Mouse (Mus musculus) liver, postnatal 0 days (tissue): ENCODE data around the gene Fam131c. TPM values are rescaled to one million over a fixed set of nuclear protein-coding genes. Genes with fewer than 3 reads are reported as not detected.
A peak's percentile ranks its signal among the peaks of the same experiment; 100 is the strongest.

ENCODE experiments used
- ATAC-seq: fragments of 200-750 bp; cut with Nextera tagmentation; 2 replicates; pipeline ENCODE4 v1.8.0; 2017; ENCODE audit warnings: mild to moderate bottlenecking, moderate library complexity
- DNase-seq: peaks from one replicate; pipeline ENCODE4 v3.0.0-alpha.2; 2016
- H3K27ac ChIP-seq: fragments of 300-500 bp; sonication (generic); 2 replicates; pipeline ENCODE4 v1.5.1; 2014; ENCODE audit warnings: antibody characterized with exemption, moderate library complexity, mild to moderate bottlenecking, low read depth
- H3K27me3 ChIP-seq: fragments of 300-500 bp; sonication (generic); 2 replicates; pipeline ENCODE4 v1.6.1; 2014; ENCODE audit warnings: low read length, control low read depth, mixed read lengths; ENCODE audit not compliant: insufficient read depth
- H3K36me3 ChIP-seq: fragments of 300-500 bp; sonication (generic); replicated peaks from 2 replicates; pipeline ENCODE4 v1.6.1; 2014; ENCODE audit warnings: mild to moderate bottlenecking, control low read depth, low read length, moderate library complexity, mixed read lengths; ENCODE audit not compliant: insufficient read depth
- H3K4me1 ChIP-seq: fragments of 300-500 bp; sonication (generic); 2 replicates; pipeline ENCODE4 v1.6.1; 2014; ENCODE audit warnings: antibody characterized with exemption, mild to moderate bottlenecking, control low read depth; ENCODE audit not compliant: insufficient read depth
- H3K4me2 ChIP-seq: fragments of 300-500 bp; sonication (generic); 2 replicates; pipeline ENCODE4 v1.6.1; 2014; ENCODE audit warnings: low read depth, mild to moderate bottlenecking, low read length, moderate library complexity, mixed read lengths
- H3K4me3 ChIP-seq: fragments of 300-500 bp; sonication (generic); 2 replicates; pipeline ENCODE4 v1.5.1; 2014; ENCODE audit warnings: low read depth, low read length
- H3K9ac ChIP-seq: fragments of 300-500 bp; sonication (generic); replicated peaks from 2 replicates; pipeline ENCODE4 v1.6.1; 2014; ENCODE audit warnings: mild to moderate bottlenecking, moderate library complexity
- H3K9me3 ChIP-seq: fragments of 300-500 bp; sonication (generic); 2 replicates; pipeline ENCODE4 v1.6.1; 2016; ENCODE audit warnings: mild to moderate bottlenecking, control low read depth, low read length, mixed read lengths
- CTCF ChIP-seq: sonication (generic); IDR thresholded peaks from 2 replicates; pipeline ENCODE4 v1.5.1; 2016; ENCODE audit warnings: antibody characterized with exemption, low read depth
- EP300 ChIP-seq: IDR thresholded peaks from 2 replicates; pipeline ENCODE4 v1.6.1; 2016; ENCODE audit warnings: antibody characterized with exemption, low read depth, mild to moderate bottlenecking
- WGBS: fragments of 180-500 bp; shearing (Covaris S2); extraction: QIAGEN DNeasy Blood & Tissue Kit; methylation state at CpG from one replicate; pipeline ENCODE4 v1.1.7; 2014; ENCODE audit not compliant: insufficient replicate concordance; 5-methylcytosine and 5-hydroxymethylcytosine counted together
- polyA plus RNA-seq: library from polyadenylated mRNA; unstranded; fragments of >200 nt; fragmentation: Nextera tagmentation; extraction: Ambion mirVana; gene quantifications from 2 replicates; pipeline ENCODE4 v1.2.1, GENCODE M21; 2015

The Fam131c gene
- polyA plus RNA-seq, 1 experiment from 2014 or later = 0.53 TPM

DNA sequence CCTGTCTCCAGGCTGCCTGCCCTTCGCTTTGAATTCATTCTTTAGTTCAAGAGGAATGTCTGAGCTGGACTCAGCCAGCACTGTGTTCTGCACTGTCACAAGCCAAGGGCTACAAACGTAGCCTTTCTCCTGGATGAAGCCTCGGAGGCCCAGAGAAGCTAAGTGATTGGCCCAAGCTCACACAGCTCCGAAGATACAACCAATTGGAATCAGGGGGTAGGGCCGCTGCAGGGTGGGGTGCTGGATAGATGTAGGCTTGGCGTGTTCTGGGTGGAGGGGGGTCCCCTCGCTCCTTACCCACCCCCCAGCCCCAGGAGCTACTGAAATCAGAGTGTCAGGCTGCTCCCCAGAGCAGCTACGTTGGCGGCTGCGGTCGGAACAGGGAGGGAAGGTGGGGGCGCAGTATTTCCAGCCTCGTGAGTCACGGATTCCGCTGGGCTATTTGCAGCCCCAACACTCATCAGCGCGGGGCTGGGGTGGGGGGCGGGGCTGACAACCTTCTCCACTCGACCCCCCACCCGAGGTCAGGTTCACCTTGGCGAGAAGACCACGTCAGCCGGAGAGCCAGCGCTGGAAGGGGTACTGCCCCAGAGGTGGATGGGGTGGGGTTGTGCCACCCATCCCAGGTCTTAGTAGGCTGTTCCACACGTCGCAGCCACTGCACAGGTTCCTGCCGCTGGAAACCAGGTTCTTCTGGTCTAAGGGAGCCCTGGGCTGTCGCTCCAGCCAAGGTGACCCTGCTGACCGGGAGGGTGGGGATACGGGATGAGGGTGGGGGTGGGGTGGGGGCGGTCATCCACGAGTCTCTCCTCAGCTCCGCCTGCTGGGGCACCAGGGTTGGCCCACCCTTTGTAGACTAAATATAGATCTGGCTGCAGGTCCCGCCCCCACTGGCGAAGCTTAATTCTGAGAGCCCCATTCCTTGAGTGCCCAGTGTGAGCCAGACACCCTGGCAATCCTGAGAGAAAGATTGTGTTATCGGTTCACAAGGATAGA lies 57.8 kb downstream of the Fam131c start:
- Histone ChIP-seq H3K36me3 (no peaks in the 10 kb centered on the region), H3K9ac (0 out of 2 replicates have a peak overlapping the region, but pooled peaks have one; percentile 16), H3K4me1 (peaks cover 5% of the 10 kb centered on the region), H3K27me3 (peaks cover 19% of the 10 kb centered on the region; the same call in 1 of the 2 replicates), H3K4me2 (peak overlapping the region; percentile 53), H3K9me3 (no peaks in the 10 kb centered on the region), H3K4me3 (peak overlapping the region; percentile 11; the same call in 1 of the 2 replicates), H3K27ac (no peak overlapping the region)
- DNase-seq (no peak), ATAC-seq (peak; percentile 36; the same call in 1 of the 2 replicates)
- TF ChIP-seq EP300 (no peak), CTCF (no peak)
- WGBS = 7% methylated on average over 32 of the region's 36 CpGs

DNA sequence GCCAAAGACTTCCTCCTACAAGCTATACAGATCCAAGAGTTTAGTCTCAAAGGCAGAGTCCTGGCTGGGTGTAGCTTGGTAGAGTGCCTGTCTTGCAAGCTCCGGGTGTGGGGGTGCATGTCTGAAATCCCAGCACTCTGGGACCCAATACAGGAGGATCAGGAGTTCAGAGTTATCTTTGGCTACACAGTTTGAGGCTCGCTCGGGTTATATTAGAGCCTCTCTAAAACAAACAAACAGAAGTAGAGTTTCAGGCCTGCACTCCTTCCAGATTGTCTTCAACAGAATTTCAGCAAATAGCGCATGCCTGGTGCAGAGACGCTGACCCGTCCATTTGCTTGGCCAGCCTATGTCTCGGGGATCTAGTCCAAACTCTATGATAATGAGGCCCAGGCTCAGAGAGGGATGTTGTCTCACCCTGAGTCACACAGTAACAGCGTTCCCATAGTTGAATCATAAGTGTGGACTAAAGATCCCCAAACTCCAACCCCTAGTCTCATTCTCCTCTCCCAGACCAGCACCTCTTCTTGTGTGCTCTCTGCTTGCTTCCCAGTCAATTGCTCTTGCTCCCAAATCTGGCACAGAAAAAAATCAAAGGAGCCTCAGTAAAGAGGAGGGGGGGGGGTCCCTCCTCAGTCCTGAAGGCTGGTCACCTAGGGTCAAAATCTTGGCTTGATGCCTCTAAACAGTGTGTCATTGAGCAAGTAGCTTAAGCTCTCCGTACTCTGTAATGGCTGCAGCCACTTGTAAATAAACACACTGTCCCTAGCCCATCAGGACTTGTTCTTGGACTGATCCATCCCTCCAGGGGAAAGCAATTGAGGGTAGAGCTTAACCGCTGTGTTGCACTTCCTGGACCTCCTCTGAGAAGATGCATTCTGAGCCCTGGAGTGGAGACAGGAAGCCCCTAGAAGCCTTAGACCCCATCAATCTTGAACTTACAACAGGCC lies 59.1 kb downstream of the Fam131c start:
- Histone ChIP-seq H3K9ac (no peak overlapping the region), H3K4me2 (no peak overlapping the region), H3K4me1 (peaks cover 5% of the 10 kb centered on the region; the same call in 1 of the 2 replicates), H3K36me3 (no peaks in the 10 kb centered on the region), H3K27ac (no peak overlapping the region), H3K4me3 (no peak overlapping the region), H3K9me3 (no peaks in the 10 kb centered on the region), H3K27me3 (peaks cover 19% of the 10 kb centered on the region; the same call in 1 of the 2 replicates)
- ATAC-seq (no peak), DNase-seq (no peak)
- WGBS = 73% methylated on average over 10 of the region's 10 CpGs
- TF ChIP-seq CTCF = no peak
- TF ChIP-seq EP300 = no peak

DNA sequence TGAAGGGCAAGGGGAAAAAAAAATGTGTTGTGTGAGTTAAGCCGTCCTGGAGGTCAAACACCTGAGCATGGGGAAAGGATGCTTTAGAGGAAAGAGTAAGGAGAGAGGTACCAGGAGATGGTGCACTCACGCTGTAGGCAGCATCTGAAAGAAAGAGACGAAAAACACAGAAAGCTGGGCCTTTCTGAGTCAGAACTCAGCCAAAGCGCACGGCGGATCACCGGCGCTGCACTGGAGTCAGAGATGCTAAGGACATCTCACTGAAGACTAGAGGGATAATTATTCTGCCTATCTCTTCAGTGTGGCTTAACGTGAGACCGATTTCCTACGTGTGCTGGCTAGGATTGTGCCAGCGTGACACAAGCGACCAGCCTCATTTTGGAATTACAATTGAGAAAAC lies 59.9 kb downstream of the Fam131c start:
- no peak for ATAC-seq
- 82% methylated on average over 13 of the region's 13 CpGs for WGBS
- peaks cover 19% of the 10 kb centered on the region; the same call in 1 of the 2 replicates for H3K27me3 ChIP-seq

DNA sequence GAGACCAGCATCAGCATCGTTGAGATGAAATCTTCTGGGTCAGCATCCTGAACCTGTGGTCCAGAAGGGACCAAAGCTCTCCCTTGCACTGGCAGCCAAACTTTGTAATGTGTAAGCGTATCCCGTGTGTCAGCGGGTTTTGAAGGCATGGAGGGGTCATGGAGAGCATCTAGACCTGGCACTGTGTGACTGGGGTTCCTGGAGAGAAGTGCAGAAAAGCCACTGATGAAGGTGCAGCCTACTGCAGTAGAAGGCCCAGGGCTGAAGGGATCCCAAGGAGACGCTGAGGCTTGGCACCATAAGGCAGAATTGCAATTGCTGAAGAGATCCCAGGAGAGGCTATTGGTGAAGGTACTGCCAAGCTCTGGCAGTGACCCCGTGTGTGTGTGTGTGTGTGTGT lies 61.4 kb downstream of the Fam131c start:
- 67% methylated on average over 6 of the region's 6 CpGs for WGBS
- H3K27me3 ChIP-seq = peaks cover 12% of the 10 kb centered on the region; the same call in 1 of the 2 replicates

More for the DNA sequence above, 59.9 kb downstream of the Fam131c start:
- H3K9me3 ChIP-seq = no peaks in the 10 kb centered on the region
- DNase-seq = no peak
- no peak overlapping the region for H3K4me2 ChIP-seq
- H3K4me3 ChIP-seq = no peak overlapping the region
- no peaks in the 10 kb centered on the region for H3K36me3 ChIP-seq
- no peak overlapping the region for H3K9ac ChIP-seq
- H3K4me1 ChIP-seq = peaks cover 5% of the 10 kb centered on the region; the same call in 1 of the 2 replicates
- no peak for TF ChIP-seq CTCF
- H3K27ac ChIP-seq = no peak overlapping the region

DNA sequence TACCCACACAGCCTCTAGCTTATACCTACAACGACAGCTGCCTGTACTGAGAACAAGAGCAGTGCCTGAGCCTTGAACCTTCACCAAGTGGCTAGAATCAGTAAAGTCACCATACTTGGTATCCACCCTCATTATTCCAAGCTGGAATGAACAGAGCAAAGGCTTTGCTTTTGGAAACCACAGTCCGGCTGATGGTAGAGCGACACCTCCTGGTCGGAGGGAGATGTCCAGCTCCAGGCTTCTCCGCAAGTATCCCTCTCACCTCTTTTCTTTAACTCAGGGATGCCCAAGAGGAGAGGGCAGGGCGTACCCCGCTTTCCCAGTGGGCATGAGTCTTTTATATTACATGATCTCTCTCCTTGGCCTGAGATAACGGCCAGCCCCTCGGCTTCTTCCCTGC lies 61.8 kb downstream of the Fam131c start:
- H3K4me1 ChIP-seq = peaks cover 5% of the 10 kb centered on the region; the same call in 1 of the 2 replicates
- no peak overlapping the region for H3K27ac ChIP-seq
- H3K36me3 ChIP-seq = no peaks in the 10 kb centered on the region
- H3K9me3 ChIP-seq = no peaks in the 10 kb centered on the region
- no peak overlapping the region for H3K4me2 ChIP-seq
- no peak overlapping the region for H3K4me3 ChIP-seq
- no peak overlapping the region for H3K9ac ChIP-seq
- TF ChIP-seq EP300 (no peak), CTCF (peak; percentile 68)
- ATAC-seq (no peak), DNase-seq (no peak)
- WGBS = 55% methylated on average over 9 of the region's 9 CpGs
- peaks cover 11% of the 10 kb centered on the region; the same call in 1 of the 2 replicates for H3K27me3 ChIP-seq

More for the DNA sequence above, 61.4 kb downstream of the Fam131c start:
- peaks cover 5% of the 10 kb centered on the region; the same call in 1 of the 2 replicates for H3K4me1 ChIP-seq
- no peaks in the 10 kb centered on the region for H3K36me3 ChIP-seq
- H3K9ac ChIP-seq = no peak overlapping the region
- no peak for DNase-seq
- H3K4me2 ChIP-seq = no peak overlapping the region
- H3K9me3 ChIP-seq = no peaks in the 10 kb centered on the region
- H3K4me3 ChIP-seq = no peak overlapping the region
- H3K27ac ChIP-seq = no peak overlapping the region
- no peak for ATAC-seq
- no peak for TF ChIP-seq EP300
- TF ChIP-seq CTCF = no peak
